Mouse (Mus musculus): ENCODE measurements around the gene Kdm1a. TPM values are rescaled to one million over a fixed set of nuclear protein-coding genes. Genes with fewer than 3 reads are reported as not detected.
A peak's percentile ranks its signal among the peaks of the same experiment; 100 is the strongest.

The Kdm1a gene
- polyA plus RNA-seq (2015; fragmentation: Nextera tagmentation; extraction: Ambion mirVana), result 39.6 and 40.2 TPM in 2 replicates

- WGBS, result under 1% methylated on average over 44 of the region's 45 CpGs
- ATAC-seq (ENCODE audit: insufficient number of reproducible peaks, low FRiP score, low TSS enrichment, low read depth), result peak; percentile 88
- Histone ChIP-seq H3K4me3 (replicated peaks) (peak within 1 kb of the TSS; percentile 69), H3K36me3 (no peaks in the 10 kb centered on the region), H3K4me1 (peaks cover 12% of the 10 kb centered on the region), H3K4me2 (replicated peaks) (peak within 1 kb of the TSS; percentile 55), H3K9ac (peak within 1 kb of the TSS; percentile 75), H3K27me3 (no peaks in the 10 kb centered on the region), H3K27ac (replicated peaks) (peak within 1 kb of the TSS; percentile 90), H3K9me3 (replicated peaks) (no peaks in the 10 kb centered on the region)
Observed at GRCm38 (mm10) chr4:136602568-136602967, at the start of gene Kdm1a. TSS of gene Kdm1a (minus strand) at chr4:136602723.

- Histone ChIP-seq H3K4me1 (peaks cover 37% of the 10 kb centered on the region), H3K9ac (no peak overlapping the region), H3K36me3 (peaks cover 25% of the 10 kb centered on the region), H3K27ac (replicated peaks) (no peak overlapping the region), H3K4me2 (replicated peaks) (no peak overlapping the region), H3K27me3 (no peaks in the 10 kb centered on the region), H3K4me3 (replicated peaks) (no peak overlapping the region), H3K9me3 (replicated peaks) (no peaks in the 10 kb centered on the region)
- 67% methylated on average over 13 of the region's 13 CpGs for WGBS
- ATAC-seq (ENCODE audit: insufficient number of reproducible peaks, low FRiP score, low TSS enrichment, low read depth), result no peak
Observed at GRCm38 (mm10) chr4:136651882-136652527, 49.5 kb upstream of the Kdm1a start.

- Histone ChIP-seq H3K9ac (no peak overlapping the region), H3K36me3 (peaks cover 20% of the 10 kb centered on the region), H3K27me3 (no peaks in the 10 kb centered on the region), H3K9me3 (replicated peaks) (no peaks in the 10 kb centered on the region), H3K4me1 (peaks cover 37% of the 10 kb centered on the region), H3K4me2 (replicated peaks) (no peak overlapping the region), H3K4me3 (replicated peaks) (no peak overlapping the region), H3K27ac (replicated peaks) (no peak overlapping the region)
- no peak for ATAC-seq (ENCODE audit: insufficient number of reproducible peaks, low FRiP score, low TSS enrichment, low read depth)
- WGBS, result 63% methylated on average over 3 of the region's 3 CpGs
Observed at GRCm38 (mm10) chr4:136651357-136651811, 48.9 kb upstream of the Kdm1a start.

- 71% methylated on average over 8 of the region's 8 CpGs for WGBS
- Histone ChIP-seq H3K9me3 (replicated peaks) (no peaks in the 10 kb centered on the region), H3K9ac (no peak overlapping the region), H3K27me3 (no peaks in the 10 kb centered on the region), H3K4me2 (replicated peaks) (no peak overlapping the region), H3K36me3 (peaks cover 9% of the 10 kb centered on the region), H3K4me1 (peaks cover 37% of the 10 kb centered on the region), H3K4me3 (replicated peaks) (no peak overlapping the region), H3K27ac (replicated peaks) (peak overlapping the region; percentile 70)
- no peak for ATAC-seq (ENCODE audit: insufficient number of reproducible peaks, low FRiP score, low TSS enrichment, low read depth)
Observed at GRCm38 (mm10) chr4:136650261-136650660, 47.7 kb upstream of the Kdm1a start.

- ATAC-seq (ENCODE audit: insufficient number of reproducible peaks, low FRiP score, low TSS enrichment, low read depth), result peak; percentile 49; the same call in 1 of the 2 replicates
- H3K4me2 ChIP-seq (replicated peaks), result peak overlapping the region; percentile 52
- H3K27ac ChIP-seq (replicated peaks), result peak overlapping the region; percentile 70
- H3K27me3 ChIP-seq, result no peaks in the 10 kb centered on the region
- H3K9me3 ChIP-seq (replicated peaks), result no peaks in the 10 kb centered on the region
- H3K36me3 ChIP-seq, result peaks cover 3% of the 10 kb centered on the region; the same call in 1 of the 2 replicates
- 22% methylated on average over 13 of the region's 13 CpGs for WGBS
- H3K4me1 ChIP-seq, result peaks cover 37% of the 10 kb centered on the region
- H3K4me3 ChIP-seq (replicated peaks), result peak overlapping the region; percentile 19
- no peak overlapping the region for H3K9ac ChIP-seq
Observed at GRCm38 (mm10) chr4:136649480-136650196, 47.1 kb upstream of the Kdm1a start.

- peak overlapping the region; percentile 19 for H3K4me3 ChIP-seq (replicated peaks)
- H3K36me3 ChIP-seq, result no peaks in the 10 kb centered on the region
- H3K27me3 ChIP-seq, result no peaks in the 10 kb centered on the region
- 6% methylated on average over 11 of the region's 11 CpGs for WGBS
- peak overlapping the region; percentile 70 for H3K27ac ChIP-seq (replicated peaks)
- H3K4me1 ChIP-seq, result peaks cover 37% of the 10 kb centered on the region
- no peak for ATAC-seq (ENCODE audit: insufficient number of reproducible peaks, low FRiP score, low TSS enrichment, low read depth)
- peak overlapping the region; percentile 52 for H3K4me2 ChIP-seq (replicated peaks)
- no peaks in the 10 kb centered on the region for H3K9me3 ChIP-seq (replicated peaks)
- H3K9ac ChIP-seq, result no peak overlapping the region
Observed at GRCm38 (mm10) chr4:136648922-136649479, 46.5 kb upstream of the Kdm1a start.

- no peaks in the 10 kb centered on the region for H3K9me3 ChIP-seq (replicated peaks)
- 0 out of 2 replicates have a peak overlapping the region, but pooled peaks have one; percentile 0 for H3K4me3 ChIP-seq (replicated peaks)
- H3K4me2 ChIP-seq (replicated peaks), result 0 out of 2 replicates have a peak overlapping the region, but pooled peaks have one; percentile 6
- H3K36me3 ChIP-seq, result no peaks in the 10 kb centered on the region
- H3K27ac ChIP-seq (replicated peaks), result no peak overlapping the region
- H3K27me3 ChIP-seq, result peaks cover 35% of the 10 kb centered on the region
- H3K9ac ChIP-seq, result no peak overlapping the region
- peaks cover 21% of the 10 kb centered on the region for H3K4me1 ChIP-seq
- WGBS, result 12% methylated on average over 10 of the region's 10 CpGs
- no peak for ATAC-seq (ENCODE audit: insufficient number of reproducible peaks, low FRiP score, low TSS enrichment, low read depth)
Observed at GRCm38 (mm10) chr4:136638890-136639289, 36.4 kb upstream of the Kdm1a start.

- WGBS, result 46% methylated on average over 7 of the region's 7 CpGs
- Histone ChIP-seq H3K4me3 (replicated peaks) (peak overlapping the region; percentile 60), H3K9ac (no peak overlapping the region)
Observed at GRCm38 (mm10) chr4:136638230-136638750, 35.8 kb upstream of the Kdm1a start.

GRCm38 (mm10) chr4:136637563-136638229, 35.2 kb upstream of the Kdm1a start:
- ATAC-seq (ENCODE audit: insufficient number of reproducible peaks, low FRiP score, low TSS enrichment, low read depth), result peak; percentile 48; the same call in 1 of the 2 replicates
- Histone ChIP-seq H3K27me3 (peaks cover 35% of the 10 kb centered on the region), H3K9me3 (replicated peaks) (no peaks in the 10 kb centered on the region), H3K36me3 (no peaks in the 10 kb centered on the region), H3K4me3 (replicated peaks) (peak overlapping the region; percentile 60), H3K4me1 (peaks cover 21% of the 10 kb centered on the region), H3K27ac (replicated peaks) (no peak overlapping the region), H3K4me2 (replicated peaks) (peak overlapping the region; percentile 96), H3K9ac (peak overlapping the region; percentile 31)
- under 1% methylated on average over 75 of the region's 76 CpGs for WGBS

More at GRCm38 (mm10) chr4:136638230-136638750, 35.8 kb upstream of the Kdm1a start:
- H3K36me3 ChIP-seq, result no peaks in the 10 kb centered on the region
- peaks cover 21% of the 10 kb centered on the region for H3K4me1 ChIP-seq
- H3K9me3 ChIP-seq (replicated peaks), result no peaks in the 10 kb centered on the region
- no peak overlapping the region for H3K27ac ChIP-seq (replicated peaks)
- peaks cover 35% of the 10 kb centered on the region for H3K27me3 ChIP-seq
- no peak for ATAC-seq (ENCODE audit: insufficient number of reproducible peaks, low FRiP score, low TSS enrichment, low read depth)
- peak overlapping the region; percentile 96 for H3K4me2 ChIP-seq (replicated peaks)

- Histone ChIP-seq H3K4me1 (peaks cover 21% of the 10 kb centered on the region), H3K27me3 (peaks cover 35% of the 10 kb centered on the region), H3K9ac (peak overlapping the region; percentile 31), H3K4me2 (replicated peaks) (peak overlapping the region; percentile 96), H3K36me3 (no peaks in the 10 kb centered on the region), H3K4me3 (replicated peaks) (peak overlapping the region; percentile 60), H3K27ac (replicated peaks) (no peak overlapping the region), H3K9me3 (replicated peaks) (no peaks in the 10 kb centered on the region)
- peak; percentile 48; the same call in 1 of the 2 replicates for ATAC-seq (ENCODE audit: insufficient number of reproducible peaks, low FRiP score, low TSS enrichment, low read depth)
- WGBS, result 13% methylated on average over 37 of the region's 37 CpGs
Observed at GRCm38 (mm10) chr4:136636983-136637562, 34.5 kb upstream of the Kdm1a start.
